Mouse (Mus musculus) kidney, postnatal 25 days (tissue): Measurements from ENCODE around the gene Katnbl1.

Experiments
- DNase-seq, 2 experiments: peaks; one replicate each; pipeline ENCODE4 v3.0.0; 2021; ENCODE audit warnings: mixed read lengths in 2 of 2

Katnbl1 gene

GRCm38 (mm10) chr2:112378973-112379898, at the start of gene Katnbl1:
Katnbl1 (plus strand) TSS chr2:112379211.
- peak; percentile 96 for DNase-seq

- DNase-seq: no peak
Measured at GRCm38 (mm10) chr2:112332051-112332898, 46.7 kb upstream of the Katnbl1 start.

GRCm38 (mm10) chr2:112337211-112337610, 41.8 kb upstream of the Katnbl1 start:
- DNase-seq: no peak

- DNase-seq: peak in 1 of 2 experiments; percentile 28
Measured at GRCm38 (mm10) chr2:112339736-112340135, 39.3 kb upstream of the Katnbl1 start.

GRCm38 (mm10) chr2:112341117-112341516, 37.9 kb upstream of the Katnbl1 start:
- peak in 1 of 2 experiments; percentile 15 for DNase-seq

GRCm38 (mm10) chr2:112348246-112348645, 30.8 kb upstream of the Katnbl1 start:
- DNase-seq: no peak

- no peak for DNase-seq
Measured at GRCm38 (mm10) chr2:112353685-112354455, 25.1 kb upstream of the Katnbl1 start.

- no peak for DNase-seq
Measured at GRCm38 (mm10) chr2:112359611-112360010, 19.4 kb upstream of the Katnbl1 start.

GRCm38 (mm10) chr2:112360012-112360780, 18.8 kb upstream of the Katnbl1 start:
- DNase-seq: no peak

GRCm38 (mm10) chr2:112360781-112361169, 18.2 kb upstream of the Katnbl1 start:
- no peak for DNase-seq

- DNase-seq: no peak
Measured at GRCm38 (mm10) chr2:112367222-112367621, 11.8 kb upstream of the Katnbl1 start.

- DNase-seq: peak; percentile 93 to 95
Measured at GRCm38 (mm10) chr2:112367726-112368673, 11.0 kb upstream of the Katnbl1 start, which contains the start of gene Emc4. Emc4 (minus strand) TSS chr2:112368027.

- DNase-seq: no peak
Measured at GRCm38 (mm10) chr2:112369941-112370340, 9.1 kb upstream of the Katnbl1 start.

GRCm38 (mm10) chr2:112373141-112373540, 5.9 kb upstream of the Katnbl1 start:
- DNase-seq: no peak

GRCm38 (mm10) chr2:112374610-112375009, 4.4 kb upstream of the Katnbl1 start:
- DNase-seq: peak; percentile 23 to 51

GRCm38 (mm10) chr2:112380131-112380530, 1.1 kb downstream of the Katnbl1 start:
- no peak for DNase-seq

GRCm38 (mm10) chr2:112381219-112381618, 2.2 kb downstream of the Katnbl1 start:
- DNase-seq: no peak

GRCm38 (mm10) chr2:112390843-112391242, 11.8 kb downstream of the Katnbl1 start:
- DNase-seq: no peak

GRCm38 (mm10) chr2:112391346-112392000, 12.5 kb downstream of the Katnbl1 start:
- DNase-seq: no peak

GRCm38 (mm10) chr2:112392689-112393088, 13.7 kb downstream of the Katnbl1 start:
- no peak for DNase-seq
